Mouse (Mus musculus) c-Kit-positive CD71-positive TER-119-positive erythroid progenitor cells, embryonic 14.5 days (primary cell): ENCODE results near the gene Mrps27.

ENCODE experiments used
- DNase-seq: peaks from one replicate; pipeline ENCODE4 v3.0.0-alpha.2; 2013; ENCODE audit warnings: low spot score

The Mrps27 gene

DNA sequence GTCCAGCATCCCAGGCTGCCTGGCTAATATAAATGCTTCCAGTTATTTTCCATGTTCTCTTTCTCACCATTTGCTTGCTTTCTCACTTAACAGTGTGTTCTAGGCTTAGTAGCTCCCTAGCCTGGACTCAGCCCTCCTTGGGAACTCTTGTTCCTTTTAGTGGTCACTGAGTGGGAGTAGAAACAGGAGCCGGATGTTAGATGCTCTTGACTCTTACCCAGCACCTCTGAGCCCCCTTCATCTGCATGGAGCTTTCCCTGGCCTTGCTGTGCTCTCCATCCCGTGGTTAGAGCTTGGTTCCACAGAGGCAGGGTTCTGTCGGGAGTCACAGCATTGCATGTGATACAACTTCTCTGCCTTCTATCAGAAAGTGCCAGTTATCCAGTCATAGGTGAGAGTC lies 7.0 kb downstream of the Mrps27 start:
- DNase-seq: no peak

GRCm38 (mm10) chr13:99352758-99353489 lies 8.3 kb downstream of the Mrps27 start:
- DNase-seq: peak; percentile 96

DNA sequence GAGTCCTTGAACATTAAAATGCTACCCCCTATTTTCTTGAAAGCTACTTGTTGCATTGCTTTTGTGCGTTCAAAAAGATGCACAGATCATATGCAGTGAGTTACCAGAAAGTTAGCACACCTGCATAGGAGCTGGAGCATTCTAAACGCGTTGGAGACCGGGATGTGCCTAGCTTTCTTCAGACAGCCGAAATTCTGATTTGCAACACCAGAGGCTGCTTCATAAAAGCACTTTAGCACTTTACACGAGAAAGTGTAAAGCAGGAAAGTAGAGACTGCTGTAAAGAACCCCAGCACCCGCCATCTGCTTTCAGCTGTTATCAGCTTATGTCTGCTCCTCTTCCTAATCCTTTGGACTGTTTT lies 8.9 kb downstream of the Mrps27 start:
- DNase-seq: no peak

GRCm38 (mm10) chr13:99355072-99355471 lies 10.5 kb downstream of the Mrps27 start:
- DNase-seq: no peak

DNA sequence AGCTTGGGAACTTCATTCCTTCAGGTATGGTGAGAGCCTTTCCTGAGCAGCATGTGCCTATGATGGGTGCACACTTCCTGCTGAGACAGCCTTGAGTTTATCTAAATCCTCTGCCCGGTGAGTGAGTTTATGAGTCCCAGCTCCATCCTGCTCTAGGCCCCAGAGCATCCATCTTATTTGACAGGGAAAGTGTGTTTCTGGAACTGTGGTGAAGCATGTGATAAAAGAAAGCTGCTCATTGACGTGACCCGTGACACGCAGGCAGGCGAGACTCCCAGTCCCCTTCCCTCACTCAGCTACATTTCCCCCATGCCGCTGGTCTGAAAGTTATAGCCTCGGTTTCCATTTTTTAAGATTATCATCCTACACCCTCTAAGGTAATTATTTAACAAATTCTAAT lies 11.3 kb downstream of the Mrps27 start:
- DNase-seq: no peak

GRCm38 (mm10) chr13:99356428-99357265 lies 12.1 kb downstream of the Mrps27 start:
- DNase-seq: no peak

DNA sequence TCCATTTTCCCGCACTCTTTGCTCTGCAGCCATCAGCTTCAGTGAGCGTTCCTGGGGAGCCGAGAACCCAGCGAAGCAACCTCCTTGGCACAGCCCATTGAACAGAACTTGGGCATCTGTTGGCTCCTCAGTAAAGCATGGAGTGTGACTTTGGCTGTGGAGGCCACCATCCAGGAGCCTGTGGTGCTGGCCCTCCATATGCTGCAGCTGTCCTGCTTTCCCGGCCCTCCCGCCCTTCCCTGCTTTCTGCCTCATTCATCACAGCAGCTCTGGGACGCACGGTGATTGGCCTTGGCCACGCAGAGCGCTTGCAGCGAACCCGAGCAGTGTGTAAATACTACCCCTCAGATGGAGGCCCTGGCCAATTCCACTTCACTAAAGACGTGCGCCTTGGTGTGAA lies 14.3 kb downstream of the Mrps27 start:
- no peak for DNase-seq

DNA sequence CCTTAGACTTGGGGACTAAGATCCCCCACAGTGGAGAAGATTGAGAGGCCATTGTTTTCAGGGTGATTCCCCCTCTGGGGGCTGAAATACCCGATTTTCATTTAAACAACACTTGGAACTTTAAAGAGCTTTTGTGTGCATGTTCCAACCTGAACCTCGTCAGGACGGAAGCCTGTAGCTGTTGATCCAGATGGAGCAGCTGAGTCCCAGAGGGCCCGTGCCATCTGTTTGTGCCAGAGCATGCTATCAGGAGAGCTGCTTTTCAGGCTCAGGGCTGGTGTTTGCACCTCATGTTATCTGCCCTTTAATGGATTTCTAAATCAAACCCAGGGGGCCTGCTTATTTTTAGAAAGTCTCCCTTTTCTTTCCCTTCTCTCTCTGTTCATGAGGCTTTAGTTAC lies 19.3 kb downstream of the Mrps27 start:
- no peak for DNase-seq

GRCm38 (mm10) chr13:99366422-99367175 lies 22.0 kb downstream of the Mrps27 start:
- DNase-seq: no peak

- no peak for DNase-seq
These were observed 23.1 kb downstream of the Mrps27 start for GRCm38 (mm10) chr13:99367554-99368174.

DNA sequence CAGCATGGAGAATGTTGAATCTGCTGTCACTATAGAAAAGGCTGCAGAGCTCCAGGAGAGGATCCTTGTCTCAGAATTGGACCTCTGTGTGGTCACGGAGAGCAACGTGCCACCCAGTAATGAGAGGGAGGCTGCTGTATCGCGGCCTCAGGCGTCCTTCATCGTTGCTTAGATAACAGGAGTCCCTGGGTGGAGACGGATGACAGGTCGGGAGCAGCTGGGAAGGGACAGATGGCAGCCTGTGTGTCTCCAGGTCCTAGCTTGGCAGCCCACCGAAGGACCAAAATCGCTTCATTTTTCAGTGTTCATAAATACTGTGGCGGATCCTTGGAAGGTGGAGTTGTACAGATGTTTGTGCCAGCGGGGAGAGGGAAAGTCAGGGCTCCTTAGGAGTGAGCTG lies 24.5 kb downstream of the Mrps27 start:
- DNase-seq: no peak

DNA sequence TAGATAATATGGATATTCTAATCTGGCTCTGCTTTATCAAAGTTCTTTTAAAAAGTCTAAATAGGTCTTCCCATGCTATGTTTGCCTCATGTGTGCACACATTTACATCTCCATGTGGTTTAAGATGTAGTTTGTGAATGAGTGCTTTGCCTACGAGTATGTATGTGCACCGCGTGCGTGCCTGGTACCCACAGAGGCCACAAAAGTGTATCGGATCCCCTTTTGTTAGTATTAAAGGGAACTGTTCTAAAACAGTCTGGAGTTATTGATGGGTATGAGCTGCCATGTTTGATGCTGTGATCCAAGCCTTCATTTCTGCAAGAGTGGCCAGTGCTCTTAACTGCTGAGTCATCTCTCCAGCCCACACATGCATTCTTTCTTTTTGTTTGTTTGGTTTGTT lies 26.7 kb downstream of the Mrps27 start:
- no peak for DNase-seq

DNA sequence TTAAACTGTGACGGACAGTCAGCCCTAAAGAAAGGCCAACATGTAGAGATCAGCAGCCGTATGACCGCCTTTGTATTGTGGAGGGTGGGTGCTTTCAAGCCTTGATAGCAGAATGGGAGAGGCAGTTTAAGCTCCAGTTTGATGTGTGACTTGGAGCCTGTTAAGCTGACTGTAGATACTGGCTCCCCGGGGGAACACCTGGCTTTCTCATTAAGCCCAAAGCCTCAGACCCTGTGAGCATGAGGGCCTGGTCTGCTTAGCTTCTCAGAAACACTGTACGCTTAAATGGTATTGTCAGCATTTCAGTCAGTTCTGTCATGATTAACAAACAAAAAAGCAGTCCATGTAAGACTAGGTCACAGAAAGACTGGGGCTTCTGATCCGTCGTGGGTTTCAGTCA lies 29.1 kb downstream of the Mrps27 start:
- no peak for DNase-seq

- DNase-seq: no peak
These were observed 29.6 kb downstream of the Mrps27 start for GRCm38 (mm10) chr13:99374191-99374590.

- peak; percentile 49 for DNase-seq
These were observed 31.0 kb downstream of the Mrps27 start for GRCm38 (mm10) chr13:99375550-99375949.

DNA sequence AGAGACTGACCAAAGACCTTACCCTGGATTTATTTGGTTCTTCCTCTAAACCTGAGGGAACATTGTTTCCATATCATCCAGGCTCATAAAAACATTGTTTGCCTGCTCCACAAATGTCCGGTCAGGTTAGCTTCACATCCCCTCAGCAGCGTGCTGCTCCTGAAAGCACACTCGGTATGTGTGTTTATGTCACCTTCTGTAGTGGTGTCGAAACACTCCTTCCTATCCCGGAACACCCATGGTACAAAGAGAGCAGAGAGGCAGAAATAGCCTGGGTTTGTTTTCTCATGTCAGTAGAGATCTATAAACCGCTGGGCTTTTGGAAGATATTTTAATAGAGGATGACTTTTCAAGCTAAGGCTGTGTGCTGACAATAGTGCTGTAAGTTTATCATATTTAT lies 32.5 kb downstream of the Mrps27 start:
- DNase-seq: no peak

DNA sequence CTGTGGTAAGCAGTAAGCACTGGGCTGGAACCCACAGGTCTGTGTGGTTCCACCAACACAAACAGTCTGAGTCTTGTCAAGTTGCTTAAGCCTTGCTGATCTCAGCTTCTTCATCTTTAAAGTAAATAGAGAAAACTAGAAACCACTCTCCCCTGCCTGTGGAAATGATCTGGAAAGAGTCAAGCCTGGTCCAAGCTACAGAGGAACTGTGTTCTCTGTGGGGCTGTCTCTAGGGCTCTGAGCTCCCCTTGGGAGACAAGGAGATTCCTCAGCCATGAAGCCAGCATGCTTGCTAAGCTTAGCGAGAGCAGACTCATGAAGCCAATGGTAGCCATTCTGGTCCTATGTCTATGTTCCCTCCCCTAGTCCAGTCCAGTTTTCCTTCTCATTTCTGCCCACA lies 33.6 kb downstream of the Mrps27 start:
- DNase-seq: no peak

DNA sequence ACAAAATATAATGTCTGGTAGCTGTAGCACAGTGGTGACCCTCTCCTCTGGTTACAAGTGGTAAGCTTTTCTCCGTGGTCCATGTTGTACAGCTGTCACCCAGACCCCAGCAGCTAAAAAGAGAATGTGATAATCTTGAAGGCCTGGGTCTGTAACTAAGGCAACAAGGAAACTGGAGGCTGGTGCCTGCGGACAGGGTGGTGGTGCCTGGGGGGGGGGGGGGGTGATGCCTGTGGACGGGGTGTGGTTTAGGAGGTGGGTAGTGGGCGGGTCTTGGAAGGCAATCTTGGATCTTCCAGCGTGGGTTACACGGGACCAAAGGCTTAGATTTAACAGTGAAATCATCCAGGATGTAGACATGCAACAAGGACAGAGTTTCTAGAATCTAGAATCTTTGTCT lies 37.8 kb downstream of the Mrps27 start:
- no peak for DNase-seq

DNA sequence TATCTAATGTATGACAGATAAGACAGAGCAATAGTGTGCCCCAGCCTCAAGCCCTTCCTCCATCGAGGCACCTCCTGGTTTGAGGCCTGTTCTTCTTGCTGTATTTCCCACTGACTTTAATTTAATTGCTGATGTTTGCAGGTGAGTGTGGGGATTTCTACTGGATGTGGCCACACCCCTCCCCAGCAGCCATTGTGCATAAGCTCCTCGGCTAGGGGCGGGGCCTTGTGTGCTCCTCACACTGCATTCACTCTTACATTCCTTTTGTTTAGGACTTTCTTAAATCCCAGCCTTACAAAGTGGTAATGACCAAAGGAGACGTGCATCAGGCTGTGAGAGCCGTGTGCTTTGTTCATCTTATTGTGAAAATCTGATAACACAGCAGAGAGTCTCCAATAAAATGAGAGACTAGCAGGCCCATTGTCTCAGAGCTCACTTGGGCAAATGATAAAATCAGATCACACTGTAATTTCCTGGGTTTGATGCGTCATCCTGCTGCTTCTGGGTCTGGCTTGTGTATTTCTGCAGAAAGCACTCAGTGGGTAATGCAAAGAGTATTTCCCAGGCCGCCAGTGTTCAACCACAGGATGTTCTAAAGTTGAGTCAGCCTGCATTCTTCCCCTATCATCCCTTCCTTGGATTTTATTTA lies 40.1 kb downstream of the Mrps27 start:
- no peak for DNase-seq

DNA sequence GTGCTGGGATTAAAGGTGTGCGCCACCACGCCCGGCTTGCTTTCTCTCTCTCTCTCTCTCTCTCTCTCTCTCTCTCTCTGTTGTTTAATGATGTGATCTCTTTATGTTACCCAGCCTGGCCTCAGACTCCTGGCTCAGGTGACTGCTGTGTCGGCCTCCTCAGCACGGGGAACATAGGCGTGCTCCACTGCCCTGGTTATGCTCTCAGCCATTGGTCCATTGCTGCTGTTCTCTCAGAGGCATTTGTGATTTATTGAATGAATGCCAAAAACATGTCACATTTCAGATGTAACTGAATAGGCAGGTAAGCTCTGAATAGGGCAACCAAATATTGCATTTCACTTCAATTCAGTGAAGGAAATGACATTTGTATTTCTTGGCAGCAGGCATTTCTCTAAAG lies 41.3 kb downstream of the Mrps27 start:
- DNase-seq: no peak

GRCm38 (mm10) chr13:99386341-99386740 lies 41.8 kb downstream of the Mrps27 start:
- no peak for DNase-seq
